Mouse (Mus musculus) urinary bladder, postnatal 4 days (tissue): ENCODE results near the gene Osbp2.

Experiments
- DNase-seq, 2 experiments: peaks; one replicate each; pipeline ENCODE4 v3.0.0; 2021 to 2022; ENCODE audit warnings: low spot score in 2 of 2

Gene Osbp2

DNA sequence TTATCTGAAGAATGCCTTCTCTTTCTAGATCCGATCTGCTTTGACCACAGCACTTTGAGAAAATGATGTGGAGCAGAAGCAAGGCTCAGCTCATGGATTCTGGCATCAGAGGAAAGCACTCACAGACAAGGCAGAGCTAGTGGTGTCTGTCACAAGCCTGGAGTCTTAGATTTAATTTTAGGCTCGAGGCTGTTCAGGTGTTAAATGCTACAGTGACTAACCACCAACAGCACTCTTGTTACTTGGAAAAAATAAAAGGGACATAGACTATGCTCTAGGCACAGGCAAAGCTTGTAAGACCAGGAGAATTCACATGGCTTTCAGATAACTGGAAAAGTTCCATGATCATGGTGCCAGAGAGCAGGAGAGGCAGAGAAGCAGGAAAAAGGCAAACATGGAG lies 40.3 kb downstream of the Osbp2 start:
- no peak for DNase-seq

DNA sequence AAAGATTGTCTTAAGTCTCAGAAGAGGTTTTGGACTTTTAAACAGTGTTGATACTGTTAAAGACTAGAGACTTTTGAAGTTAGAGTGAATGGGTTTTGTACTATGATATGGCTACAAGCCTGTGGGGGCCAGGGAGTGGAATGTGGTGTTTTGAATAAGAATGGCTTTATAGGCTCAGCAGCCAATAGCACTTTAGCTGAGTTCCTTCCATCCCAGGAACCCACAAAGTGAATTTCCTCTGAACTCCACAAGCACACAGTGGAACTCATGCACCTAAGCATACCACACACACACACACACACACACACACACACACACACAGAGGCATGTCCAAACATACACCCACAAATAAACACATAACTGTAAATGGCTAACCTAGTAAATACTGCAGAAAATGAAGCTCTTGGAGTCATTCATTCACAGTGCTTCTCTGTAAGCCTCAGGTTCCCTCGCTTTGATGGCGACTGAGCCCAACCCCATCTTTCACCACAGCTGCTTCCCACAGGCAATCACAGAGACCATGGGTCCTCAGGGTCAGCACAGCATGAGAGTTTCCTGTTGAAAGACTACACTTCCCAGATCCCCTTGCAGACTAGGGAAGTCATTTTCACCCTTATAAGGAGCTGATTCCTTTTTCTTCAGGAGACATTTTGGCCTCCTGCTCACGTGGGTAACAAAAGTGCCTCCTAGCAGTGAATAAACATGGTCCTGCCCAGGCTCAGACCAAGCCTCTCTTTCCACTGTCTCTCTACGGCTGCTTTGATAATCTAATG lies 45.5 kb downstream of the Osbp2 start:
- DNase-seq = no peak

GRCm38 (mm10) chr11:3815951-3816350 lies 47.8 kb downstream of the Osbp2 start:
- DNase-seq = no peak

DNA sequence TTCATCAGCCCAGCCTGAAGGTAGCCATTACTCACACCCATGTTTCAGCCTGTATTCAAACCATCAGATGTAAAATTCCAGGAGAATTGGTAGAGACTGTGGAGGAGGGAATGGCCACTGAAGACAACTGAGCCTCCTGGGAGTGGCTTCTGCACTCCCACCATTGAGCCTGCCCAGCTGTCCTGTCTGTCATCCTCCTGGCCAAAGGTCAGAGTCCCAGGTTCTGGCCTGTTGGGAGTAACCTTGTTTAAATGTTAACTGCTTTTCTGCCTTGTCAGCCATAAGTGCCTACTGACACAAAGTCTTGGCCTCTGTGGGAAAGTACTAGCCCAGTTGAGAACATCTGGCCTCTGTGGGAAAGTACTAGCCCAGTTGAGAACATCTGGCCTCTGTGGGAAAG lies 50.4 kb downstream of the Osbp2 start:
- DNase-seq = no peak

DNA sequence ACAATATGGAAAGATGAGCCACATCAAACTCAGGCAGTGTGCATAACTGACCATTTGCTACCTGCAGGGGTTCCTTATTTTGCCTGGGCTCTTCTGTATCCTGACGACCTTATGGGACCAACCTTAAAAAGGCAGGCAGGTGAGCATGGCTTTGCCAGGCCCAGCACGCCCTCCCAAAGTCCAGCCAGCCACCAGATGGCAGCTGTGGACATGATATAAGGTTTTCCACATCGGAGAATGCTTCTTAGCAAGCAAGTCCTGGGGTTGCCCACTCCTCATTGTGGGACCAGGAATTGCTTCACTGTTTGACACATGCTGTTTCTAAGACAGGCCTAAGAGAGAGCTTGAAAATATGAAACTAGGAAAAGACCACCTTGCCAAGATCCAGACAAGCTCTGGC lies 55.5 kb downstream of the Osbp2 start:
- no peak for DNase-seq

- no peak for DNase-seq
These were observed 58.3 kb downstream of the Osbp2 start for GRCm38 (mm10) chr11:3805362-3805761.

GRCm38 (mm10) chr11:3804639-3805038 lies 59.1 kb downstream of the Osbp2 start:
- no peak for DNase-seq

GRCm38 (mm10) chr11:3802057-3802456 lies 61.6 kb downstream of the Osbp2 start:
- no peak for DNase-seq

GRCm38 (mm10) chr11:3797631-3798215 lies 66.0 kb downstream of the Osbp2 start:
- no peak for DNase-seq

DNA sequence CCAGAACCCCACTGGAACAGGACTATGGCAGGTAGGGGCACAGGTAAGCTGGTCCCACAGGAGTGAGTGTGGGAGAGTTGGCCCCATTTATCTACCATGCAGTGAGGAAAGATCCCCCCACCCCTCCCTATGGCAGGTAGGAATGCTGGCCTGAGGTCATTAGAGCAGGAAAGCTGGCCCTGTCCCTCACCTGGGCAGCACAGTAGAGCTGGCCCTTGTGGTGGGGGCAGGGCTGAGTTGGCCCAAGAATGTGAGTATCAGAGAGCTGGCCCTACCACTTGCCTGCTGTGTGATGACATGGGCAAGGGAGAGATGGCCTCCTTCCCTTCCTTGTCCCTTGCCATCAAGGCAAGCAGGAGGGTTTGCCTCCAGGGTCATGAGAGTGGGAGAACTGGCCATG lies 73.0 kb downstream of the Osbp2 start:
- DNase-seq = no peak

GRCm38 (mm10) chr11:3789919-3790318 lies 73.8 kb downstream of the Osbp2 start:
- DNase-seq = no peak

GRCm38 (mm10) chr11:3786564-3786963 lies 77.1 kb downstream of the Osbp2 start:
- DNase-seq = peak; percentile 67 to 88

- no peak for DNase-seq
These were observed 88.4 kb downstream of the Osbp2 start for GRCm38 (mm10) chr11:3775263-3775644.

GRCm38 (mm10) chr11:3774463-3775262 lies 89.0 kb downstream of the Osbp2 start:
- no peak for DNase-seq

GRCm38 (mm10) chr11:3773782-3774462 lies 89.8 kb downstream of the Osbp2 start:
- no peak for DNase-seq

GRCm38 (mm10) chr11:3773136-3773535 lies 90.6 kb downstream of the Osbp2 start:
- no peak for DNase-seq

DNA sequence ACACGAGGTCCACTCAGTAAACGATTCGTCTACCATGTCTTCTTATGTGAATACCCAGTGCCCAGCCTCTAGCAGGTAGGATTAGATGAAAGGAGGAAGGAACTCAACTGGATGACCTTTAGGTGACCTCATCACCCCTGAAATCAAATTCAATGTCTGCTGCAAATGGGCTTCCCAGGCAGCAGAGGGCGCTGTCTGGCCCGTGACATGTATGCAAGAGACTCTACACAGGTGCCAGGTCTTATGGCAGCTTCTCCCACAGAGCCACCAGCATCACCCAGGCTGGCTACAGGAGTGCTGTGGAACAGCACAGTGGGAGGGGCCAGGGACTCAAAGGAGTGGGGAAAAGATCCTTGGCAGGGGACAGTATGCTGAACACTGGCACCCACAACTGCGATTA lies 92.4 kb downstream of the Osbp2 start:
- no peak for DNase-seq

- no peak for DNase-seq
These were observed 95.9 kb downstream of the Osbp2 start for GRCm38 (mm10) chr11:3767830-3768229.

GRCm38 (mm10) chr11:3766964-3767363 lies 96.7 kb downstream of the Osbp2 start:
- DNase-seq = no peak

DNA sequence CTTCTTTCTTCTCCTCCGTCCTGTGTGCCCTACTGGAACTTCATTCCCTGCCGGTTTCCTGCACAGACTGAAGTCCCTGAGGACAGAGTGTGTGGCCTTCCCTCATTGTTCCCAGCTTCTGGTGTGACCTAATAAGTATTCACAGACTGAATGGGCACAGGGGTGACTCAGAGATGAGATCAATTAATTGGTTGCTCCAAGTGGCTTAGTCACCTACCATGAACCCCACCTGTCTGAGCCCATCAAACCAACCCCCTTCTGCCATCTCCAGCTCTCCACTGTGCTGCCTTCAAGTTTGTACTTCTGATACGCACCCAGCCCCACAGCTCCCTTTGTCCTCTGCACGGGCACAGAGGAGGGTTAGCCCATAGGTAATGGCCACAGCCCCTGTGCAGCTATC lies 99.4 kb downstream of the Osbp2 start:
- no peak for DNase-seq

GRCm38 (mm10) chr11:3761775-3762501 lies 101.8 kb downstream of the Osbp2 start:
- no peak for DNase-seq

DNA sequence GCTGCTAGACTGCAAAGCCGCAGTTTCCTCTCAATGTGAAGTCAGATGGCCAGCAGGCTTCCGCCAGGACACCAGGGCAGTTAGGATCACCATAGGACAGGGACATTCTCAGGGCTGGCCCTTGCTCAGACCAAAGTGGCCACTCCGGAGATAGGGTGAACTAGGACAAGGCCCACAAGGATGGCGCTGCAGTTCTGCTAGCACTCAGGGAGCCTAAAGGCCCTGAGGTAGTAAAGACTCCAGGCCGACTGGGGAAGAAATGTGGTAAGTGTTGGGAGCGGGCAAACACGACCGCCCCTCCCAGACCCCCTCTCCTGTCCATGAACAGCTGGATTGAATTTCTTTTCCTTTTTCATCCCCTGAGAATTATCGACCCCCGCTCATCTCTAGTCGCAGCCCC lies 102.4 kb downstream of the Osbp2 start:
- no peak for DNase-seq
